Mouse (Mus musculus) testis, postnatal 10 days (tissue): ENCODE data around the gene Gngt2.
"Not testable (repeated sequence)": the region's sequence is repeated elsewhere in the genome, so short reads cannot be mapped to it uniquely, and the experiment has no call there.

Source experiments
- DNase-seq: peaks from one replicate; pipeline ENCODE4 v3.0.0; 2021; ENCODE audit warnings: low spot score

The Gngt2 gene

GRCm38 (mm10) chr11:95840694-95841497 lies 3.9 kb downstream of the Gngt2 start:
- no peak for DNase-seq

- no peak for DNase-seq
These were observed 4.4 kb downstream of the Gngt2 start for GRCm38 (mm10) chr11:95841498-95841830.

- no peak for DNase-seq
These were observed 5.2 kb downstream of the Gngt2 start, which contains the start of gene Abi3 for GRCm38 (mm10) chr11:95842074-95842681. Gene Abi3, minus strand, starts transcription at chr11:95842476.

DNA sequence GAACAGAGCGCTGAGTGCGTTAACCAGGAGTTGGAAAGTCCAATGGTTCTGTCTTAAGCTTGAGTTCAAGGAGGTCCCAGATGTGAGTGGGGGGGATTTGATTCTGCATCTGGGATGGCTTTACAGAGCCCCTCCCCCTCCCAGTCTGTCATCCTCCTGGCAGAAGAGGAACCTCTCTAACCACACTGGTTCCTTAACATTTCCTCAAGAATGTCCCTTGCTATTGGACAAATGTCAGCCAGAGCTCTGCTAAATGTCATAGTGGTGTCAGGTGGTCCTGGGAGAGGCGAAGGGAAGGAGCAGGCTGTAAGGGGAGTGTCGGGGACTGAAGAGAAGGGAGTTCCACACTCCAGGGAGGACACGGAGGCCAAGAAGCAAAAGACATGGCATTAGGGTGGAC lies 5.9 kb downstream of the Gngt2 start:
- DNase-seq: no peak

DNA sequence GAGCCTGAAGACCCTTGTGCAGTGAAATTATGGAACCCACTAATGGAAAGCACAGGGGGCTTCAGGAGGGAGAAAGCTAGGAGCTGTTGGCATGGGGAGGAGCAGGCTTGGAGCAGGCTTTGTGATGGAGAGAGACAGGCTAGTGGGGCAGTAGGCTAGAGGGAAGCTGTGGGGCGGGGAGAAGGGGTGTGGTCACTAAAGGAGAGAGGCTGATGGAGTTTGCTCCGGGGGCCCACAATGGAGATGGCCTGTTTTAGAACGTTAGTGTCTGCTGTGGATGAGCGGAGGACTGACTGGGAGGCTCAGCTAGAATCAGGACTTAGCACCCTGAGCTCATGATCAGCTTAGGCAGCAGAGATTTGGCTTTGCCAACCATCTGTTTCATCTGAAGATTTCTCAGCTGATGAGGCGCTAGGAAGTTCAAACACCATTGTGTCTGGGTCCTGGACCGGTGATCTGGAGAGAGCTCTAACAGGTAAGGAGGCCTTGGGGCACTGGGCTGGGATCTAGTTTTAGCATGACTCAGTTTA lies 6.5 kb downstream of the Gngt2 start:
- DNase-seq: no peak

DNA sequence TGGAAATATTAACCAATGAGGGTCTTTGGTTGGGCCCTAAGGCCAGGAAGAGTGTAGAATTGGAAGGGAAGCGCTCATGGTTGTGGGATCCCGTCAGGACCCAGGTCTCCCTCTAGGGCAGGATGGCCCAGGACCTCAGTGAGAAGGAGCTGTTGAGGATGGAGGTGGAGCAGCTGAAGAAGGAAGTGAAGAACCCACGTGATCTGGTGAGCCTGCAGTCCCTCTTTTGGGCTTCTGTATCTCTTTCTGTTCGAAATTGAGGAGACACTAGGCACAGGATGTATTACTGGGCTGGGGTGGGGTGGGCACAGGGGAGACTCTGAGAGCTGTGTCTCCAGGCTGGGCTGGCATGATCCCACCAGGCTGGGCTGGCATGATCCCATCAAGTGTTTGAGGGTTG lies 7.9 kb downstream of the Gngt2 start:
- DNase-seq: no peak

- no peak for DNase-seq
These were observed 13.9 kb downstream of the Gngt2 start for GRCm38 (mm10) chr11:95850898-95851297.

GRCm38 (mm10) chr11:95853684-95854083 lies 16.7 kb downstream of the Gngt2 start:
- peak; percentile 81 for DNase-seq

DNA sequence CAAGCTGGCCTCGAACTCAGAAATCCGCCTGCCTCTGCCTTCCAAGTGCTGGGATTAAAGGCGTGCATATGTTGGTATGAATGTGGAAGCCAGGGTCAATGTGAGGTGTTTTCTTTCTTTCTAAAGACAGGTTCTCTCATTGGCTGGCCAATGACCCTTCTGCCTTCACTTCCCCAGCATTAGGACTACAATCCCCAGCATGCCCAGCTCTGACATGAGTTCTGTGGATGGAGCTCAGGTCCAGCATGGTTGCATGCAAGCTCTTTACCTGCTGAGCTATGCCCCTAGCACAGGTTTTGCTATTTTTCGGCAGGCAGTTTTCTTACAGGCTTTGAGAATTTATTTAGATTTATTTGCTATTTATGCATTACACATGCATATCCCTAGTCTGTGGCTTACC lies 20.3 kb downstream of the Gngt2 start:
- no peak for DNase-seq

DNA sequence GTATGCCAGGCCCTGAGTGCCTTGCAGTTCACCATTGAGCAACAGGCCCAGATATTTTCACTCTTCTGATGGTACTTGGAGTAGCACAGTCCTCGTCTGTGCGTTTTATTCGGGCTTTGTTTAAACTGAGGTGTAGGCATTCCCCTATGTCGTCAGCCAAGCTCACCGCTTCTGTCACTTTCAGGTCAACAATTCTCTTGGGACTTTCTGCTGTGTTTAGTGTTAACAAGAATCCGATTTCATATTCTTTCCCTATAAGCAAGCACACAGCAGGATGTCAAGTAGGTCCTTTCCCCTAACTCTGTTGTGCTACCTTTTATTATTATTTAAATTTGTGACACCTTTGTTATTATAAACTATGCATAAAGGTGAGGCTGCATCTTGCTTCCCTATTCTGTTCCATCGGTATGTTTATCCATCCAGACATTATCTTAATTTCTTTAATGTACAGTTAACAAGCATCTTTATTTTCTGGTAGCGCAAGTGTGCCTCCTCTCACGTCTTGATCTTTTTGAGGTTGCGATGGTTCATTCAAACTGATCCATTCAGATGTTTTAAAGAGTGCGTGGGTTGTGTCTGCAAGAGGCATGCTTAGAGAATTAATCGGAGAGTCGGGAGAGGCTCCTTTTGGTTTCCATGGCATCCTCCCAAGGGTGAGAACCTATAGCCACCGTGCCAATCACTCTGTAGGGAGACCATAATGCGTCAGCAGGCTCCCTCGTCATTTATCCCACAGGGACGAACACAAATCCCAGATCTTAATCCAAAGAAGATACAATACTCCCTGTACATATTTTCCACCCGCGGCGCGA lies 20.9 kb downstream of the Gngt2 start:
- no peak for DNase-seq

DNA sequence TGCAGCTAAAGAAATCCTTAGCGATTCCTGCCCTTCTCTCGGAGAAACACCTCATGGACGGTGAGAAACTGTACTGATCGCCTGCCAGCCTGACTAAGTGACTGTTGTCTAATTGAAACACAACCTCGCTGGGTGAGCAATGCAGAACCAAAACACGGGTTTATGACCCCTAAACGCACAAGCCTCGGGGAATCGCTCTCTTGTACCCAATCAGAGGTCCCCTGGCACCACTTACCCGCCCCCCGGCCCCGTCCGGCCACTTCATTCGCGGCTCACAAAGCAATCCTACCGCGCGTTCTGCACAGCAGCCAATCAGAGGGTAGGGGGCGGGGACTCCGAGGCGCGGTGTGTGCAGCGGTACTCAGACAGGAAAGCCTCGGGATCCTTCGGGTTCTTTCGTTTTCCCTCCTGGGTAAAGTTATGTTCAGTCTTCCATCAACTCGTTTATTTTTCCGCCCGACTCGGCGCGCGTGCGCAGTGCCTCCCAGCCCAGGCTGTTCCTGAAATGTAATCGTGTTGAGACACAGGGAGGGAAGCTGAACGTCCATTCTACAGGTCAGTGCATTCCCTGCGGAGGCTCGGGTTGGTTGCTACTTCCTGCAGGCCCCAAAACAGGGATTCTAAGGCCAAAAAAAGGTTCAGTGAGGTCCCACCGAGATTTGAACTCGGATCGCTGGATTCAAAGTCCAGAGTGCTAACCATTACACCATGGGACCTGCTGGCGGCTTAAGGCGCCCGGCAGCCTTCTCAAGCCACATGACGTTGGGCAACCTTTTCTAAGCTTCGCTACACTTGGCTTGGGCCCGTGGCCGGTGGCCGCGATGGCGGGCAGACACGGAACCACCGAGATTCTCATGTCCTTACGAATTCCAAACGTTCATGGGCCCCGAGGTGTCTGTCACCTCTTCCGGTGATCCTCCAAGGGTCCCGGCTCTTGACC lies 21.8 kb downstream of the Gngt2 start:
- peak; percentile 97 for DNase-seq

GRCm38 (mm10) chr11:95859468-95859855 lies 22.4 kb downstream of the Gngt2 start:
- no peak for DNase-seq

DNA sequence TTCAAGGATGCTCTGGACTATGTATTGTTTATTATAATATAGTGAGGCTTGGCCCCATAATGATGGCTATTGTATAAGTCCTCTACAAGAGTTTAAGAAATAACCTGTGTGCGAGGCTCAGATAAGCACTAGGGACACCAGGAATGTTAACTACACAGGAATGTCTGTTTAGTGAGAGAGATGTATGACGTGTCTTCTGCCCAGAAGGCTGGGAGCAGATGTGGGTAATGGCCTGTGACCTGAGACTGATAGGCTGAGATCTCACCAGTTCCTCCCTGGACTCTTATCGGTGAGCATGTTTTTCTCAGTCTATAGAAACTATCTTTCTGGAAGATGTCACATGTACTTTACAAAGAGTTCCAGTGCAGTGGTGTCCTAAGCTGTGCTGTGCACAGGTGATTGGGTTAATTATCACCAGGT lies 23.1 kb downstream of the Gngt2 start:
- no peak for DNase-seq

- DNase-seq: no peak
These were observed 24.4 kb downstream of the Gngt2 start for GRCm38 (mm10) chr11:95861397-95861796.

DNA sequence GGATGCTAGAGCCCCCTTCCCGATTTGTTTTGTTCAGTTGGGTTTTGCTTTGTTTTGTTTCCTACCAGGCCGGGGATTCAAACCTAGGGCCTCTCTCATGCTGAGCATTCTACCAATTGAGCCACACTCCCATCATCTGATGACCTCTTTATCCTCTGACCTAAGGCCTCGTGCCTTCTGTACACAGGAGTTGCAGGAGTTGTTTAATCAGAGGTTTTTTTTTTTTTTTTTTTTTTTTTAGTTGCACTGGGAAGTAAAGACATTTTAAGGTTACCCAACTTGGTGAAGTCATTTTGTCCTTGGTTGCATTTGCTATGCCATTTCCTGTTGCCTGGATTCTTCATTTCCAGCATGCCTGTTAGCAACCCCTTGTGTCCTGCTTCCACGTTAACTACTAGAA lies 32.4 kb downstream of the Gngt2 start:
- DNase-seq: no peak

DNA sequence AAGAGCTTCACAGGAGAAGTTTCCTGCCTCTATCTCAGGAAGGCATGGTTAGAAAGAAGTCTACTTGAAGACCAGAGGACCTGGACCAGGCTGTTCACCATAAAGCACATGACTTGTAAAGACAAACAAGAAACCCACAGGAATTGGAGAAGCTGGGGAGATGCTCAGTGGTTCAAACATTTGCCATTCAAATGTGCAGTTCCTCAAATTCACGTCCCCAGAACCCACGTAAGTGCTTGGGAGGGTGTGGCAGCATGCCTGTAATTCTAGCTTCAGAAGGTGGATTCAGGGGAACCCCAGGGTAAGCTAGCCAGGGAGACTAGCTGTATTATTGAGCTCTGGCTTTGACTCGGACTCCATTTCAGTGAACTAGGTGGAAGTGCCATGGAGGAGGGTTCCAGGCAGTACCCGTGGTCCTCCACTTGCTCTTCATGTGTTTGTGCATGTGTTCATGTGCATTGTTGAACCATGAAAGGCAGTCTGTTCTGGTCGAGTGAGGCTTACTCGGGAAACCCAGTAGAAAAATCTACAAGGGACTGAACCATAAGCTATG lies 33.0 kb downstream of the Gngt2 start:
- DNase-seq: no peak

DNA sequence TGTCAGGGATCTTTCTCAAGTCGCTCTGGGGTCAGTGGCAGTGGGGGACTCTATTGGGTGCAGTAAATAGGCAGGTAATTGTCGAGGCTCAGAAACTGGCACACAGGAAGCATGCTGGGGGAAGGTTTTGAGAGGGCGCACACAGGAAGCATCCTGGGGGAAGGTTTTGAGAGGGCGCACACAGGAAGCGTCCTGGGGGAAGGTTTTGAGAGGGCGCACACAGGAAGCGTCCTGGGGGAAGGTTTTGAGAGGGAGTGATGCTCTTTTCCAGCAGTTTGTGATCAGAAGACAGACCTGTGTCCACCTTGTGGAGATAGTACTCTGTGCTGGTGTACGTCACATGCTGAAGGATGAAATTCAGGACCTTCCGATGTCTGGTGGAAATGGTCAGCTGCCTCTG lies 38.8 kb downstream of the Gngt2 start:
- DNase-seq: no peak

- peak; percentile 83 for DNase-seq
These were observed 39.3 kb downstream of the Gngt2 start for GRCm38 (mm10) chr11:95876296-95876695.

DNA sequence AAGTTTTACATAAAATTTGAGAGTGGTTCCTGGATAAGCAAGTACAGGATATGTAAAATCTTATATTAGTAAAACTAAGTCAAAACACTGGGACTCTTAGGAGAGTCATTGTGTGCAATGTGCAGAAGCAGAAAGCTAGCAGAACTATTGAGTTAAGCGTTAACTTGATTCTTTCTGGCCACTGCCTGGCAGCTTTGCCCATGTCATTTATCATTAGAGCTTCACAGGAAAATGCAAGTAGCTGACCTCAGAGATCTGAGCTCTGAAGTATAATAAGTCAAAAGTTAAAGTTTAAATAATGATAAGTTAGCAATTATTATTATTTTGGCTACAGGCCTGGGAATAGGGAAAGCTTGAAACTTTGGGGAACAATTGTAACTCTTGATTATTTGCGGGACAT lies 42.8 kb downstream of the Gngt2 start:
- DNase-seq: not testable (repeated sequence)

DNA sequence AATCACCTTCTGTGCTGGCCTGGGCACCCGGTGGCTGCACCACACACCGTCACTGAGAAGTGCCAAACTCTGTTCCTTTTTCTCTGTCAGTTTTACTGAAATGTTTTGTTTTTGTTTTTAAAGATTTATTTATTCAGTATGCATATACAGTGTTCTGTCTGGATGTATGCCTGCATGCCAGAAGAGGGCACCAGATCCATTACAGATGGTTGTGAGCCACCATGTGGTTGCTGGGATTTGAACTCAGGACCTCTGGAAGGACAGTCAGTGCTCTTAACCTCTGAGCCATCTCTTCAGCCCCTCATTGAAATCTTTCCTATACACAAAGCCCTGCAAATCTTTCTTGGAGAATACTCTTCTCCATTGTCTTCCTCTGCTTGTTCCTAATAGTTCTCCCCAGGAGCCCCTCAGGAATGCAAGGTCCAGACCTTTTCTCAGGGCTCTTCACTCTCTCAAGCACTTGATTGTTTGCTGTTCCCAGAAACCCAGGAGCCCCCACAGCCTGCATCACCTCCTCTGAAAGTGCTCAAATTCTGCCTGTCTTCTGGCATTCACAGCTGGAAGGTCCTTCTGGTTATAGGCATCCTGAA lies 53.5 kb downstream of the Gngt2 start:
- no peak for DNase-seq
